Mouse (Mus musculus) heart, embryonic 13.5 days (tissue): ENCODE data around the gene Shf. TPM values are rescaled to one million over a fixed set of nuclear protein-coding genes. Genes with fewer than 3 reads are reported as not detected.

ENCODE experiments used
- ATAC-seq: fragments of 200-750 bp; cut with Nextera tagmentation; 2 replicates; pipeline ENCODE4 v1.8.0; 2017; ENCODE audit warnings: moderate TSS enrichment; ENCODE audit not compliant: insufficient number of reproducible peaks, low FRiP score, low TSS enrichment; ENCODE audit errors: extremely low read depth
- H3K27ac ChIP-seq: fragments of 300-500 bp; sonication (generic); replicated peaks from 2 replicates; pipeline ENCODE4 v1.5.1; 2015; ENCODE audit warnings: moderate library complexity, mild to moderate bottlenecking, inconsistent platforms
- H3K27me3 ChIP-seq: fragments of 300-500 bp; sonication (generic); replicated peaks from 2 replicates; pipeline ENCODE4 v1.6.1; 2015; ENCODE audit warnings: mild to moderate bottlenecking, inconsistent platforms
- H3K36me3 ChIP-seq: fragments of 300-500 bp; sonication (generic); 2 replicates; pipeline ENCODE4 v1.6.1; 2015; ENCODE audit warnings: mild to moderate bottlenecking, inconsistent platforms
- H3K4me1 ChIP-seq: fragments of 300-500 bp; sonication (generic); 2 replicates; pipeline ENCODE4 v1.6.1; 2015; ENCODE audit warnings: inconsistent platforms
- H3K4me2 ChIP-seq: fragments of 300-500 bp; sonication (generic); 2 replicates; pipeline ENCODE4 v1.6.1; 2015; ENCODE audit warnings: inconsistent platforms, mild to moderate bottlenecking, moderate library complexity
- H3K4me3 ChIP-seq: fragments of 300-500 bp; sonication (generic); 2 replicates; pipeline ENCODE4 v1.5.1; 2015; ENCODE audit warnings: moderate library complexity, mild to moderate bottlenecking, inconsistent platforms
- H3K9ac ChIP-seq: fragments of 300-500 bp; sonication (generic); 2 replicates; pipeline ENCODE4 v1.6.1; 2015; ENCODE audit warnings: inconsistent platforms, mild to moderate bottlenecking, moderate library complexity
- H3K9me3 ChIP-seq: fragments of 300-500 bp; sonication (generic); 2 replicates; pipeline ENCODE4 v1.6.1; 2016; ENCODE audit warnings: inconsistent platforms
- WGBS: fragments of 180-500 bp; shearing (Covaris S2); methylation state at CpG from one replicate; pipeline ENCODE4 v1.1.7; 2015; ENCODE audit warnings: mixed read lengths; 5-methylcytosine and 5-hydroxymethylcytosine counted together
- polyA plus RNA-seq: library from polyadenylated mRNA; unstranded; fragments of >200 nt; fragmentation: Nextera tagmentation; extraction: Ambion mirVana; gene quantifications from 2 replicates; pipeline ENCODE4 v1.2.1, GENCODE M21; 2015

Gene Shf
- polyA plus RNA-seq, 1 experiment from 2014 or later = 1.8 TPM

- Histone ChIP-seq H3K9me3 (no peaks in the 10 kb centered on the region), H3K4me2 (peak within 1 kb of the TSS; percentile 66), H3K4me1 (peaks cover 10% of the 10 kb centered on the region), H3K27ac (no peak within 1 kb of the TSS), H3K36me3 (no peaks in the 10 kb centered on the region), H3K27me3 (peaks cover 99% of the 10 kb centered on the region), H3K9ac (0 out of 2 replicates have a peak within 1 kb of the TSS, but pooled peaks have one; percentile 50), H3K4me3 (peak within 1 kb of the TSS; percentile 40)
- no peak for ATAC-seq
- WGBS = 2% methylated on average over 24 of the region's 24 CpGs
Measured at GRCm38 (mm10) chr2:122313536-122313935, 55.4 kb downstream of the Shf start, which contains the start of gene Duoxa1. Gene Duoxa1, minus strand, starts transcription at chr2:122313730.

- no peak overlapping the region for H3K9ac ChIP-seq
- peak overlapping the region; percentile 40 for H3K4me3 ChIP-seq
- peaks cover 10% of the 10 kb centered on the region for H3K4me1 ChIP-seq
- H3K4me2 ChIP-seq = peak overlapping the region; percentile 66
- no peak for ATAC-seq
- H3K27me3 ChIP-seq = peaks cover 98% of the 10 kb centered on the region
- WGBS = 3% methylated on average over 27 of the region's 27 CpGs
- no peaks in the 10 kb centered on the region for H3K9me3 ChIP-seq
- H3K27ac ChIP-seq = no peak overlapping the region
- H3K36me3 ChIP-seq = no peaks in the 10 kb centered on the region
Measured at GRCm38 (mm10) chr2:122312722-122313417, 56.1 kb downstream of the Shf start.

GRCm38 (mm10) chr2:122311561-122311960 lies 57.4 kb downstream of the Shf start:
- no peak overlapping the region for H3K4me2 ChIP-seq
- peaks cover 98% of the 10 kb centered on the region for H3K27me3 ChIP-seq
- H3K27ac ChIP-seq = no peak overlapping the region
- H3K9ac ChIP-seq = no peak overlapping the region
- H3K9me3 ChIP-seq = no peaks in the 10 kb centered on the region
- H3K36me3 ChIP-seq = no peaks in the 10 kb centered on the region
- H3K4me1 ChIP-seq = peaks cover 10% of the 10 kb centered on the region
- no peak overlapping the region for H3K4me3 ChIP-seq
- no peak for ATAC-seq
- WGBS = 43% methylated on average over 2 of the region's 2 CpGs

- peaks cover 10% of the 10 kb centered on the region for H3K4me1 ChIP-seq
Measured at GRCm38 (mm10) chr2:122309647-122310046, 59.3 kb downstream of the Shf start.

GRCm38 (mm10) chr2:122306184-122306583 lies 62.8 kb downstream of the Shf start:
- Histone ChIP-seq H3K4me1 (peaks cover 12% of the 10 kb centered on the region), H3K27ac (no peak overlapping the region), H3K9me3 (no peaks in the 10 kb centered on the region), H3K36me3 (no peaks in the 10 kb centered on the region), H3K27me3 (peaks cover 97% of the 10 kb centered on the region), H3K4me2 (no peak overlapping the region), H3K4me3 (no peak overlapping the region), H3K9ac (no peak overlapping the region)
- 51% methylated on average over 4 of the region's 4 CpGs for WGBS
- no peak; the same call in 1 of the 2 replicates for ATAC-seq

More at GRCm38 (mm10) chr2:122309647-122310046, 59.3 kb downstream of the Shf start:
- Histone ChIP-seq H3K27me3 (peaks cover 98% of the 10 kb centered on the region), H3K27ac (no peak overlapping the region), H3K36me3 (no peaks in the 10 kb centered on the region), H3K9ac (no peak overlapping the region), H3K4me3 (no peak overlapping the region), H3K9me3 (no peaks in the 10 kb centered on the region), H3K4me2 (no peak overlapping the region)
- ATAC-seq = no peak
- 40% methylated on average over 3 of the region's 3 CpGs for WGBS

GRCm38 (mm10) chr2:122305097-122305892 lies 63.7 kb downstream of the Shf start:
- no peak overlapping the region for H3K9ac ChIP-seq
- ATAC-seq = no peak
- no peak overlapping the region for H3K27ac ChIP-seq
- H3K36me3 ChIP-seq = no peaks in the 10 kb centered on the region
- 77% methylated on average over 16 of the region's 16 CpGs for WGBS
- peaks cover 21% of the 10 kb centered on the region for H3K4me1 ChIP-seq
- H3K9me3 ChIP-seq = no peaks in the 10 kb centered on the region
- no peak overlapping the region for H3K4me2 ChIP-seq
- peaks cover 97% of the 10 kb centered on the region for H3K27me3 ChIP-seq
- no peak overlapping the region for H3K4me3 ChIP-seq

GRCm38 (mm10) chr2:122304544-122304943 lies 64.4 kb downstream of the Shf start:
- Histone ChIP-seq H3K27ac (no peak overlapping the region), H3K4me1 (peaks cover 24% of the 10 kb centered on the region), H3K27me3 (peaks cover 98% of the 10 kb centered on the region), H3K9me3 (no peaks in the 10 kb centered on the region), H3K36me3 (no peaks in the 10 kb centered on the region), H3K4me2 (no peak overlapping the region), H3K9ac (no peak overlapping the region), H3K4me3 (no peak overlapping the region)
- 79% methylated on average over 6 of the region's 6 CpGs for WGBS
- ATAC-seq = no peak

- 5% methylated on average over 9 of the region's 9 CpGs for WGBS
- no peak for ATAC-seq
Measured at GRCm38 (mm10) chr2:122302574-122303241, 66.3 kb downstream of the Shf start.

GRCm38 (mm10) chr2:122301921-122302573 lies 66.9 kb downstream of the Shf start:
- Histone ChIP-seq H3K9ac (peak overlapping the region; percentile 71; the same call in 1 of the 2 replicates), H3K36me3 (no peaks in the 10 kb centered on the region)

More at GRCm38 (mm10) chr2:122302574-122303241, 66.3 kb downstream of the Shf start:
- H3K4me2 ChIP-seq = no peak overlapping the region
- no peak overlapping the region for H3K27ac ChIP-seq
- H3K36me3 ChIP-seq = no peaks in the 10 kb centered on the region
- H3K27me3 ChIP-seq = peaks cover 99% of the 10 kb centered on the region
- H3K4me1 ChIP-seq = peaks cover 41% of the 10 kb centered on the region
- H3K4me3 ChIP-seq = no peak overlapping the region
- H3K9ac ChIP-seq = no peak overlapping the region
- no peaks in the 10 kb centered on the region for H3K9me3 ChIP-seq

GRCm38 (mm10) chr2:122301081-122301920 lies 67.7 kb downstream of the Shf start:
- no peak for ATAC-seq
- H3K4me2 ChIP-seq = peak overlapping the region; percentile 79

More at GRCm38 (mm10) chr2:122301921-122302573, 66.9 kb downstream of the Shf start:
- Histone ChIP-seq H3K4me1 (peaks cover 48% of the 10 kb centered on the region), H3K4me3 (peak overlapping the region; percentile 49), H3K4me2 (peak overlapping the region; percentile 79), H3K27me3 (peaks cover 99% of the 10 kb centered on the region), H3K27ac (no peak overlapping the region), H3K9me3 (no peaks in the 10 kb centered on the region)
- WGBS = 10% methylated on average over 23 of the region's 23 CpGs
- ATAC-seq = no peak

More at GRCm38 (mm10) chr2:122301081-122301920, 67.7 kb downstream of the Shf start:
- peaks cover 53% of the 10 kb centered on the region for H3K4me1 ChIP-seq
- peaks cover 99% of the 10 kb centered on the region for H3K27me3 ChIP-seq
- no peak overlapping the region for H3K27ac ChIP-seq
- peak overlapping the region; percentile 49 for H3K4me3 ChIP-seq
- H3K36me3 ChIP-seq = no peaks in the 10 kb centered on the region
- WGBS = 2% methylated on average over 48 of the region's 48 CpGs
- H3K9ac ChIP-seq = peak overlapping the region; percentile 71
- H3K9me3 ChIP-seq = no peaks in the 10 kb centered on the region
